Mouse (Mus musculus): ENCODE data around the gene Ddx43. TPM values are rescaled to one million over a fixed set of nuclear protein-coding genes. Genes with fewer than 3 reads are reported as not detected.

The Ddx43 gene
- polyA plus RNA-seq, 1 experiment, result not detected

GRCm38 (mm10) chr9:78442579-78443392 lies 47.2 kb downstream of the Ddx43 start, which contains the start of gene Cgas:
TSS of gene Cgas (minus strand) at chr9:78443237.
- DNase-seq (ENCODE audit: low read depth), result no peak

- DNase-seq (ENCODE audit: low read depth), result no peak
These were observed 52.0 kb downstream of the Ddx43 start for GRCm38 (mm10) chr9:78447606-78447972.

- DNase-seq (ENCODE audit: low read depth), result no peak
These were observed 52.6 kb downstream of the Ddx43 start, which contains the start of the genes Mto1 and Gm17324 for GRCm38 (mm10) chr9:78447973-78448873. TSS of gene Mto1 (plus strand) at chr9:78448208. TSS of gene Gm17324 (minus strand) at chr9:78448786.

- DNase-seq (ENCODE audit: low read depth), result no peak
These were observed 54.8 kb downstream of the Ddx43 start for GRCm38 (mm10) chr9:78450404-78450803.

- DNase-seq (ENCODE audit: low read depth), result no peak
These were observed 55.8 kb downstream of the Ddx43 start for GRCm38 (mm10) chr9:78451382-78451781.

- DNase-seq (ENCODE audit: low read depth), result no peak
These were observed 61.4 kb downstream of the Ddx43 start for GRCm38 (mm10) chr9:78457026-78457425.

- no peak for DNase-seq (ENCODE audit: low read depth)
These were observed 67.8 kb downstream of the Ddx43 start for GRCm38 (mm10) chr9:78463337-78463736.

- no peak for DNase-seq (ENCODE audit: low read depth)
These were observed 70.1 kb downstream of the Ddx43 start for GRCm38 (mm10) chr9:78465725-78466124.

Other genes with a start within 250 kb of the Ddx43 start
- 22.8 and 26.6 TPM in 2 replicates for gene Gsta4, start 213.0 kb upstream of the Ddx43 start, polyA plus RNA-seq (2012; rRNA removed)
- not detected in 2 replicates for gene Gsta1, start 165.1 kb upstream of the Ddx43 start, polyA plus RNA-seq (2012; rRNA removed)
- 0.34 TPM in 1 of 2 replicates, not detected in the other for gene Gm3776, start 138.6 kb upstream of the Ddx43 start, polyA plus RNA-seq (2012; rRNA removed)
- not detected in 2 replicates for gene Gm10639, start 105.9 kb upstream of the Ddx43 start, polyA plus RNA-seq (2012; rRNA removed)
- gene Omt2a, start 81.0 kb upstream of the Ddx43 start, polyA plus RNA-seq (2012; rRNA removed), result not detected in 2 replicates
- gene Omt2b, start 68.2 kb upstream of the Ddx43 start, polyA plus RNA-seq (2012; rRNA removed), result not detected in 2 replicates
- gene Gsta2, start 40.0 kb upstream of the Ddx43 start, polyA plus RNA-seq (2012; rRNA removed), result 1.9 and 2.5 TPM in 2 replicates
- gene Dppa5a, start 27.6 kb upstream of the Ddx43 start, polyA plus RNA-seq (2012; rRNA removed), result not detected in 2 replicates
- gene Ooep, start 17.1 kb upstream of the Ddx43 start, polyA plus RNA-seq (2012; rRNA removed), result not detected in 2 replicates
- 0.34 and 0.41 TPM in 2 replicates for gene Cgas, start 47.5 kb downstream of the Ddx43 start, polyA plus RNA-seq (2012; rRNA removed)
- 10.5 and 12.0 TPM in 2 replicates for gene Mto1, start 52.4 kb downstream of the Ddx43 start, polyA plus RNA-seq (2012; rRNA removed)
- gene Gm17324, start 53.0 kb downstream of the Ddx43 start, polyA plus RNA-seq (2012; rRNA removed), result 0.72 and 0.79 TPM in 2 replicates
- gene Eef1a1, start 93.4 kb downstream of the Ddx43 start, polyA plus RNA-seq (2012; rRNA removed), result 5,649 and 5,990 TPM in 2 replicates
- 20.9 and 28.5 TPM in 2 replicates for gene Slc17a5, start 192.3 kb downstream of the Ddx43 start, polyA plus RNA-seq (2012; rRNA removed)
- 1.3 and 1.8 TPM in 2 replicates for gene Cd109, start 219.8 kb downstream of the Ddx43 start, polyA plus RNA-seq (2012; rRNA removed)